Mouse (Mus musculus): ENCODE data around the gene Slc34a3. TPM values are rescaled to one million over a fixed set of nuclear protein-coding genes. Genes with fewer than 3 reads are reported as not detected.

The Slc34a3 gene
- not detected in 2 replicates for polyA plus RNA-seq (2016; fragmentation: Nextera tagmentation; extraction: Ambion mirVana)

- Histone ChIP-seq H3K27me3 (ENCODE audit: poor library complexity, severe bottlenecking) (peaks cover 23% of the 10 kb centered on the region), H3K4me1 (peaks cover 2% of the 10 kb centered on the region), H3K9me3 (no peaks in the 10 kb centered on the region), H3K36me3 (replicated peaks) (no peaks in the 10 kb centered on the region), H3K4me3 (no peak within 1 kb of the TSS), H3K27ac (no peak within 1 kb of the TSS)
- WGBS: 88% methylated on average over 3 of the region's 3 CpGs
- DNase-seq (ENCODE audit: extremely low spot score, low spot score): no peak
Measured at GRCm38 (mm10) chr2:25234050-25234449, at the start of gene Slc34a3. Gene Slc34a3, minus strand, starts transcription at chr2:25234364.

GRCm38 (mm10) chr2:25278928-25279882 lies 45.0 kb upstream of the Slc34a3 start:
- Histone ChIP-seq H3K9me3 (no peaks in the 10 kb centered on the region), H3K4me3 (no peak overlapping the region), H3K36me3 (replicated peaks) (peaks cover 99% of the 10 kb centered on the region), H3K4me1 (peaks cover 3% of the 10 kb centered on the region; the same call in 1 of the 2 replicates), H3K27ac (no peak overlapping the region), H3K27me3 (ENCODE audit: poor library complexity, severe bottlenecking) (no peaks in the 10 kb centered on the region)
- DNase-seq (ENCODE audit: extremely low spot score, low spot score): peak; percentile 73
- 60% methylated on average over 13 of the region's 13 CpGs for WGBS

GRCm38 (mm10) chr2:25273010-25273409 lies 38.8 kb upstream of the Slc34a3 start:
- H3K36me3 ChIP-seq (replicated peaks): peaks cover 78% of the 10 kb centered on the region
- no peaks in the 10 kb centered on the region for H3K27me3 ChIP-seq (ENCODE audit: poor library complexity, severe bottlenecking)
- DNase-seq (ENCODE audit: extremely low spot score, low spot score): no peak
- H3K27ac ChIP-seq: peak overlapping the region; percentile 88
- 44% methylated on average over 16 of the region's 16 CpGs for WGBS
- no peaks in the 10 kb centered on the region for H3K9me3 ChIP-seq
- peak overlapping the region; percentile 89 for H3K4me3 ChIP-seq
- peaks cover 33% of the 10 kb centered on the region for H3K4me1 ChIP-seq

- no peaks in the 10 kb centered on the region for H3K27me3 ChIP-seq (ENCODE audit: poor library complexity, severe bottlenecking)
- peak overlapping the region; percentile 89 for H3K4me3 ChIP-seq
- peaks cover 73% of the 10 kb centered on the region for H3K36me3 ChIP-seq (replicated peaks)
- H3K9me3 ChIP-seq: no peaks in the 10 kb centered on the region
- DNase-seq (ENCODE audit: extremely low spot score, low spot score): no peak
- peak overlapping the region; percentile 88 for H3K27ac ChIP-seq
- H3K4me1 ChIP-seq: peaks cover 33% of the 10 kb centered on the region
- 0% methylated on average over 29 of the region's 29 CpGs for WGBS
Measured at GRCm38 (mm10) chr2:25272515-25272914, 38.4 kb upstream of the Slc34a3 start.

GRCm38 (mm10) chr2:25271827-25272511 lies 37.8 kb upstream of the Slc34a3 start, which contains the start of the genes Ssna1 and Anapc2:
Gene Ssna1, minus strand, starts transcription at chr2:25272438.
Gene Anapc2, plus strand, starts transcription at chr2:25272478.
- H3K36me3 ChIP-seq (replicated peaks): peaks cover 67% of the 10 kb centered on the region

GRCm38 (mm10) chr2:25267746-25268309 lies 33.7 kb upstream of the Slc34a3 start:
- H3K9me3 ChIP-seq: no peaks in the 10 kb centered on the region
- H3K27ac ChIP-seq: no peak overlapping the region
- 79% methylated on average over 4 of the region's 4 CpGs for WGBS
- DNase-seq (ENCODE audit: extremely low spot score, low spot score): no peak
- H3K36me3 ChIP-seq (replicated peaks): peaks cover 28% of the 10 kb centered on the region
- no peak overlapping the region for H3K4me3 ChIP-seq
- peaks cover 24% of the 10 kb centered on the region for H3K27me3 ChIP-seq (ENCODE audit: poor library complexity, severe bottlenecking)
- H3K4me1 ChIP-seq: peaks cover 62% of the 10 kb centered on the region

More at GRCm38 (mm10) chr2:25271827-25272511, 37.8 kb upstream of the Slc34a3 start, which contains the start of the genes Ssna1 and Anapc2:
- DNase-seq (ENCODE audit: extremely low spot score, low spot score): peak; percentile 98
- WGBS: under 1% methylated on average over 55 of the region's 55 CpGs
- peak within 1 kb of the TSS; percentile 88 for H3K27ac ChIP-seq
- H3K27me3 ChIP-seq (ENCODE audit: poor library complexity, severe bottlenecking): no peaks in the 10 kb centered on the region
- no peaks in the 10 kb centered on the region for H3K9me3 ChIP-seq
- peaks cover 37% of the 10 kb centered on the region for H3K4me1 ChIP-seq
- H3K4me3 ChIP-seq: peak within 1 kb of the TSS; percentile 89

- Histone ChIP-seq H3K9me3 (no peaks in the 10 kb centered on the region), H3K36me3 (replicated peaks) (peaks cover 28% of the 10 kb centered on the region), H3K4me3 (0 out of 2 replicates have a peak overlapping the region, but pooled peaks have one; percentile 2), H3K4me1 (peaks cover 62% of the 10 kb centered on the region), H3K27ac (no peak overlapping the region), H3K27me3 (ENCODE audit: poor library complexity, severe bottlenecking) (peaks cover 24% of the 10 kb centered on the region)
- DNase-seq (ENCODE audit: extremely low spot score, low spot score): no peak
Measured at GRCm38 (mm10) chr2:25267241-25267640, 33.1 kb upstream of the Slc34a3 start.

GRCm38 (mm10) chr2:25266720-25267119 lies 32.6 kb upstream of the Slc34a3 start:
- 0 out of 2 replicates have a peak overlapping the region, but pooled peaks have one; percentile 2 for H3K4me3 ChIP-seq

GRCm38 (mm10) chr2:25265897-25266656 lies 31.9 kb upstream of the Slc34a3 start:
- Histone ChIP-seq H3K27ac (no peak overlapping the region), H3K4me3 (peak overlapping the region; percentile 9; the same call in 1 of the 2 replicates), H3K27me3 (ENCODE audit: poor library complexity, severe bottlenecking) (peaks cover 24% of the 10 kb centered on the region), H3K36me3 (replicated peaks) (peaks cover 26% of the 10 kb centered on the region), H3K4me1 (peaks cover 63% of the 10 kb centered on the region), H3K9me3 (no peaks in the 10 kb centered on the region)
- no peak for DNase-seq (ENCODE audit: extremely low spot score, low spot score)
- 81% methylated on average over 6 of the region's 6 CpGs for WGBS

More at GRCm38 (mm10) chr2:25266720-25267119, 32.6 kb upstream of the Slc34a3 start:
- no peak for DNase-seq (ENCODE audit: extremely low spot score, low spot score)
- WGBS: 68% methylated on average over 2 of the region's 2 CpGs
- no peaks in the 10 kb centered on the region for H3K9me3 ChIP-seq
- H3K27me3 ChIP-seq (ENCODE audit: poor library complexity, severe bottlenecking): peaks cover 24% of the 10 kb centered on the region
- H3K27ac ChIP-seq: no peak overlapping the region
- H3K36me3 ChIP-seq (replicated peaks): peaks cover 28% of the 10 kb centered on the region
- H3K4me1 ChIP-seq: peaks cover 66% of the 10 kb centered on the region

- H3K27me3 ChIP-seq (ENCODE audit: poor library complexity, severe bottlenecking): peaks cover 24% of the 10 kb centered on the region
- H3K9me3 ChIP-seq: no peaks in the 10 kb centered on the region
- H3K27ac ChIP-seq: no peak overlapping the region
- 71% methylated on average over 3 of the region's 3 CpGs for WGBS
- peaks cover 56% of the 10 kb centered on the region for H3K4me1 ChIP-seq
- peak overlapping the region; percentile 83; the same call in 1 of the 2 replicates for H3K4me3 ChIP-seq
- peaks cover 14% of the 10 kb centered on the region for H3K36me3 ChIP-seq (replicated peaks)
- no peak for DNase-seq (ENCODE audit: extremely low spot score, low spot score)
Measured at GRCm38 (mm10) chr2:25264851-25265250, 30.7 kb upstream of the Slc34a3 start.

- Histone ChIP-seq H3K27ac (no peak overlapping the region), H3K36me3 (replicated peaks) (peaks cover 8% of the 10 kb centered on the region), H3K27me3 (ENCODE audit: poor library complexity, severe bottlenecking) (peaks cover 24% of the 10 kb centered on the region), H3K4me3 (peak overlapping the region; percentile 83), H3K4me1 (peaks cover 56% of the 10 kb centered on the region), H3K9me3 (no peaks in the 10 kb centered on the region)
- 77% methylated on average over 5 of the region's 5 CpGs for WGBS
- no peak for DNase-seq (ENCODE audit: extremely low spot score, low spot score)
Measured at GRCm38 (mm10) chr2:25264286-25264660, 30.1 kb upstream of the Slc34a3 start.

Data from forebrain, embryonic 10.5 days (tissue).